Mouse (Mus musculus) lung, adult 10 weeks (tissue): ENCODE data around the gene Plb1. TPM values are rescaled to one million over a fixed set of nuclear protein-coding genes. Genes with fewer than 3 reads are reported as not detected.

ENCODE experiments used
- polyA plus RNA-seq: library from polyadenylated mRNA; stranded (reverse); fragments of 350-450 nt; fragmentation: Illumina TruSeq; extraction: RNeasy Lipid Tissue Mini Kit (QIAGEN cat#74804); gene quantifications from one replicate; pipeline ENCODE4 v1.2.3, GENCODE M21; 2014; ENCODE audit warnings: low read depth, low replicate concordance; ENCODE audit not compliant: insufficient read depth

Gene Plb1
- polyA plus RNA-seq: 21.1 TPM

GRCm38 (mm10) chr5:32232474-32232873, at the start of gene Plb1:
Gene Plb1, plus strand, starts transcription at chr5:32232708.

Other genes starting within 250 kb of the Plb1 start
- gene Fosl2, start 96.9 kb upstream of the Plb1 start, polyA plus RNA-seq: 10.8 TPM
- gene Ppp1cb, start 226.1 kb downstream of the Plb1 start, polyA plus RNA-seq: 122 TPM